Mouse (Mus musculus) forebrain, embryonic 11.5 days (tissue): ENCODE measurements around the gene Nim1k. TPM values are rescaled to one million over a fixed set of nuclear protein-coding genes. Genes with fewer than 3 reads are reported as not detected.
"Not testable (repeated sequence)": the region's sequence is repeated elsewhere in the genome, so short reads cannot be mapped to it uniquely, and the experiment has no call there.

Experiments
- ATAC-seq: fragments of 200-750 bp; cut with Nextera tagmentation; replicated peaks from 2 replicates; pipeline ENCODE4 v1.8.0; 2017; ENCODE audit warnings: moderate TSS enrichment; ENCODE audit not compliant: low FRiP score
- DNase-seq: peaks from one replicate; pipeline ENCODE4 v3.0.0-alpha.2; 2017; ENCODE audit warnings: low spot score
- H3K27ac ChIP-seq: fragments of 300-500 bp; sonication (generic); 2 replicates; pipeline ENCODE4 v1.5.1; 2014; ENCODE audit warnings: low read depth, low read length
- H3K27me3 ChIP-seq: fragments of 300-500 bp; sonication (generic); 2 replicates; pipeline ENCODE4 v1.6.1; 2014; ENCODE audit warnings: mild to moderate bottlenecking, low read length, mixed read lengths; ENCODE audit not compliant: control insufficient read depth, insufficient read depth
- H3K36me3 ChIP-seq: fragments of 300-500 bp; sonication (generic); 2 replicates; pipeline ENCODE4 v1.6.1; 2014; ENCODE audit warnings: mild to moderate bottlenecking, low read length, moderate library complexity, mixed read lengths; ENCODE audit not compliant: control insufficient read depth, insufficient read depth
- H3K4me1 ChIP-seq: fragments of 300-500 bp; sonication (generic); replicated peaks from 2 replicates; pipeline ENCODE4 v1.6.1; 2014; ENCODE audit warnings: low read length, mixed read lengths; ENCODE audit not compliant: control insufficient read depth, insufficient read depth
- H3K4me2 ChIP-seq: fragments of 300-500 bp; sonication (generic); 2 replicates; pipeline ENCODE4 v1.6.1; 2014; ENCODE audit warnings: low read depth, mild to moderate bottlenecking, low read length, moderate library complexity, mixed read lengths; ENCODE audit not compliant: severe bottlenecking
- H3K4me3 ChIP-seq: fragments of 300-500 bp; sonication (generic); 2 replicates; pipeline ENCODE4 v1.5.1; 2014; ENCODE audit warnings: low read depth, low read length
- H3K9ac ChIP-seq: fragments of 300-500 bp; sonication (generic); 2 replicates; pipeline ENCODE4 v1.6.1; 2014; ENCODE audit warnings: low read length
- H3K9me3 ChIP-seq: fragments of 300-500 bp; sonication (generic); 2 replicates; pipeline ENCODE4 v1.6.1; 2016; ENCODE audit warnings: low read length, mixed read lengths; ENCODE audit not compliant: control insufficient read depth
- WGBS: fragments of 180-500 bp; shearing (Covaris S2); extraction: QIAGEN DNeasy Blood & Tissue Kit; methylation state at CpG from one replicate; pipeline ENCODE4 v1.1.7; 2014; 5-methylcytosine and 5-hydroxymethylcytosine counted together
- polyA plus RNA-seq: library from polyadenylated mRNA; unstranded; fragments of >200 nt; fragmentation: Nextera tagmentation; extraction: Ambion mirVana; gene quantifications from 2 replicates; pipeline ENCODE4 v1.2.1, GENCODE M21; 2014

The Nim1k gene
- polyA plus RNA-seq, 1 experiment from 2014 or later: 5.8 TPM

GRCm38 (mm10) chr13:119706953-119707352, 48.7 kb downstream of the Nim1k start:
- no peak for ATAC-seq
- Histone ChIP-seq H3K4me2 (no peak overlapping the region), H3K36me3 (peaks cover 24% of the 10 kb centered on the region), H3K9me3 (no peaks in the 10 kb centered on the region), H3K27ac (no peak overlapping the region), H3K4me1 (no peaks in the 10 kb centered on the region), H3K9ac (no peak overlapping the region), H3K27me3 (no peaks in the 10 kb centered on the region), H3K4me3 (no peak overlapping the region)
- DNase-seq: no peak
- WGBS: 81% methylated on average over 7 of the region's 7 CpGs

GRCm38 (mm10) chr13:119706278-119706880, 49.3 kb downstream of the Nim1k start:
- H3K4me3 ChIP-seq, ATAC-seq, H3K4me2 ChIP-seq, H3K27ac ChIP-seq, H3K27me3 ChIP-seq, H3K4me1 ChIP-seq, H3K9ac ChIP-seq, H3K9me3 ChIP-seq, DNase-seq: not testable (repeated sequence)
- 89% methylated on average over 7 of the region's 8 CpGs for WGBS
- peaks cover 24% of the 10 kb centered on the region for H3K36me3 ChIP-seq

GRCm38 (mm10) chr13:119704280-119704679, 51.4 kb downstream of the Nim1k start:
- Histone ChIP-seq H3K4me1 (no peaks in the 10 kb centered on the region), H3K4me2 (no peak overlapping the region), H3K36me3 (peaks cover 29% of the 10 kb centered on the region), H3K9me3 (no peaks in the 10 kb centered on the region), H3K9ac (no peak overlapping the region), H3K27me3 (no peaks in the 10 kb centered on the region), H3K4me3 (no peak overlapping the region), H3K27ac (no peak overlapping the region)
- ATAC-seq (no peak), DNase-seq (no peak)
- WGBS: 93% methylated on average over 7 of the region's 7 CpGs

- H3K27me3 ChIP-seq: no peaks in the 10 kb centered on the region
- H3K4me3 ChIP-seq: no peak overlapping the region
- no peak overlapping the region for H3K9ac ChIP-seq
- 90% methylated on average over 4 of the region's 4 CpGs for WGBS
- DNase-seq (no peak), ATAC-seq (no peak)
- H3K9me3 ChIP-seq: no peaks in the 10 kb centered on the region
- H3K4me1 ChIP-seq: no peaks in the 10 kb centered on the region
- no peak overlapping the region for H3K27ac ChIP-seq
- H3K36me3 ChIP-seq: peaks cover 9% of the 10 kb centered on the region; the same call in 1 of the 2 replicates
- no peak overlapping the region for H3K4me2 ChIP-seq
Measured at GRCm38 (mm10) chr13:119698436-119698835, 57.2 kb downstream of the Nim1k start.

GRCm38 (mm10) chr13:119696496-119696895, 59.2 kb downstream of the Nim1k start:
- DNase-seq (no peak), ATAC-seq (no peak)
- Histone ChIP-seq H3K9me3 (no peaks in the 10 kb centered on the region), H3K4me1 (no peaks in the 10 kb centered on the region), H3K27me3 (no peaks in the 10 kb centered on the region), H3K36me3 (peaks cover 5% of the 10 kb centered on the region; the same call in 1 of the 2 replicates), H3K9ac (no peak overlapping the region), H3K4me2 (no peak overlapping the region), H3K27ac (no peak overlapping the region), H3K4me3 (no peak overlapping the region)
- WGBS: 70% methylated on average over 1 of the region's 1 CpGs

GRCm38 (mm10) chr13:119695676-119696075, 60.0 kb downstream of the Nim1k start:
- H3K9me3 ChIP-seq: no peaks in the 10 kb centered on the region
- H3K27me3 ChIP-seq: no peaks in the 10 kb centered on the region
- H3K27ac ChIP-seq: no peak overlapping the region
- H3K4me2 ChIP-seq: no peak overlapping the region
- no peak overlapping the region for H3K9ac ChIP-seq
- H3K36me3 ChIP-seq: peaks cover 2% of the 10 kb centered on the region; the same call in 1 of the 2 replicates
- no peak for ATAC-seq
- no peak overlapping the region for H3K4me3 ChIP-seq
- WGBS: 77% methylated on average over 4 of the region's 4 CpGs
- DNase-seq: no peak
- no peaks in the 10 kb centered on the region for H3K4me1 ChIP-seq

GRCm38 (mm10) chr13:119691958-119692357, 63.7 kb downstream of the Nim1k start:
- DNase-seq, H3K27ac ChIP-seq: not testable (repeated sequence)
- H3K9ac ChIP-seq: peak overlapping the region; percentile 94; the same call in 1 of the 2 replicates

GRCm38 (mm10) chr13:119690876-119691620, 64.6 kb downstream of the Nim1k start:
- Histone ChIP-seq H3K27me3 (no peaks in the 10 kb centered on the region), H3K9me3 (no peaks in the 10 kb centered on the region), H3K36me3 (no peaks in the 10 kb centered on the region; the same call in 1 of the 2 replicates), H3K9ac (peak overlapping the region; percentile 94), H3K4me3 (peak overlapping the region; percentile 95), H3K4me2 (peak overlapping the region; percentile 68), H3K4me1 (no peaks in the 10 kb centered on the region; the same call in 1 of the 2 replicates), H3K27ac (peak overlapping the region; percentile 96)
- 5% methylated on average over 7 of the region's 7 CpGs for WGBS
- ATAC-seq: peak; percentile 23
- no peak for DNase-seq

More at GRCm38 (mm10) chr13:119691958-119692357, 63.7 kb downstream of the Nim1k start:
- Histone ChIP-seq H3K4me3 (peak overlapping the region; percentile 95), H3K4me2 (peak overlapping the region; percentile 68)
- not testable (repeated sequence) for H3K9me3 ChIP-seq, H3K36me3 ChIP-seq, H3K4me1 ChIP-seq, ATAC-seq, H3K27me3 ChIP-seq
- whole genome bisulfite sequencing: 76% methylated on average over 3 of the region's 3 CpGs
